Mouse (Mus musculus): ENCODE measurements around the gene Gm10720. TPM values are rescaled to one million over a fixed set of nuclear protein-coding genes. Genes with fewer than 3 reads are reported as not detected.
"Not testable (repeated sequence)": the region's sequence is repeated elsewhere in the genome, so short reads cannot be mapped to it uniquely, and the experiment has no call there.

Gm10720 gene
- polyA plus RNA-seq, 2 experiments = not detected

GRCm38 (mm10) chr9:3026741-3027140 is 11.3 kb downstream of the Gm10720 start:
- not testable (repeated sequence) for ATAC-seq (ENCODE audit: insufficient read depth); H3K4me3 ChIP-seq (ENCODE audit: insufficient read depth in 1 of 2, low read depth in 2 of 2, low read length in 2 of 2); H3K4me1 ChIP-seq (replicated peaks; ENCODE audit: control insufficient read depth in 2 of 2, insufficient read depth in 2 of 2, low read length in 1 of 2); H3K36me3 ChIP-seq (replicated peaks; ENCODE audit: control insufficient read depth, insufficient read depth, low read depth); H3K4me2 ChIP-seq (ENCODE audit: low read depth); H3K9ac ChIP-seq (replicated peaks); DNase-seq (ENCODE audit: low read depth in 3 of 3, low spot score in 3 of 3); H3K27me3 ChIP-seq (ENCODE audit: control insufficient read depth, insufficient read depth, low read length); H3K9me3 ChIP-seq (ENCODE audit: control insufficient read depth, low read length); H3K27ac ChIP-seq
- 55% methylated on average over 9 of the region's 9 CpGs for WGBS (ENCODE audit: insufficient replicate concordance)

DNA sequence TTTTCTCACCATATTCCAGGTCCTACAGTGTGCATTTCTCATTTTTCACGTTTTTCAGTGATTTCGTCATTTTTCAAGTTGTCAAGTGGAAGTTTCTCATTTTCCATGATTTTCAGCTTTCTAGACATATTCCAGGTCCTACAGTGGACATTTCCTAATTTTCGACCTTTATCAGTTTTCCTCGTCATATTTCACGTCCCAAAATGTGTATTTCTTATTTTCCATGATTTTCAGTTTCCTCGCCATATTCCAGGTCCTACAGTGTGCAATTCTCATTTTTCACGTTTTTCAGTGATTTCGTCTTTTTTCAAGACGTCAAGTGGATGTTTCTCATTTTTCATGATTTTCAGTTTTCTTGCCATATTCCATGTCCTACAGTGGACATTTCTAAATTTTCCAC is 11.7 kb downstream of the Gm10720 start:
- WGBS (ENCODE audit: insufficient replicate concordance) = 59% methylated on average over 9 of the region's 9 CpGs
- H3K27me3 ChIP-seq (ENCODE audit: control insufficient read depth, insufficient read depth, low read length); ATAC-seq (ENCODE audit: insufficient read depth); H3K9me3 ChIP-seq (ENCODE audit: control insufficient read depth, low read length); H3K4me2 ChIP-seq (ENCODE audit: low read depth); H3K9ac ChIP-seq (replicated peaks); H3K4me1 ChIP-seq (replicated peaks; ENCODE audit: control insufficient read depth in 2 of 2, insufficient read depth in 2 of 2, low read length in 1 of 2); H3K27ac ChIP-seq; H3K36me3 ChIP-seq (replicated peaks; ENCODE audit: control insufficient read depth, insufficient read depth, low read depth); H3K4me3 ChIP-seq (ENCODE audit: insufficient read depth in 1 of 2, low read depth in 2 of 2, low read length in 2 of 2): not testable (repeated sequence)
- peak in 2 of 3 experiments; percentile 52 to 66 for DNase-seq (ENCODE audit: low read depth in 3 of 3, low spot score in 3 of 3)

DNA sequence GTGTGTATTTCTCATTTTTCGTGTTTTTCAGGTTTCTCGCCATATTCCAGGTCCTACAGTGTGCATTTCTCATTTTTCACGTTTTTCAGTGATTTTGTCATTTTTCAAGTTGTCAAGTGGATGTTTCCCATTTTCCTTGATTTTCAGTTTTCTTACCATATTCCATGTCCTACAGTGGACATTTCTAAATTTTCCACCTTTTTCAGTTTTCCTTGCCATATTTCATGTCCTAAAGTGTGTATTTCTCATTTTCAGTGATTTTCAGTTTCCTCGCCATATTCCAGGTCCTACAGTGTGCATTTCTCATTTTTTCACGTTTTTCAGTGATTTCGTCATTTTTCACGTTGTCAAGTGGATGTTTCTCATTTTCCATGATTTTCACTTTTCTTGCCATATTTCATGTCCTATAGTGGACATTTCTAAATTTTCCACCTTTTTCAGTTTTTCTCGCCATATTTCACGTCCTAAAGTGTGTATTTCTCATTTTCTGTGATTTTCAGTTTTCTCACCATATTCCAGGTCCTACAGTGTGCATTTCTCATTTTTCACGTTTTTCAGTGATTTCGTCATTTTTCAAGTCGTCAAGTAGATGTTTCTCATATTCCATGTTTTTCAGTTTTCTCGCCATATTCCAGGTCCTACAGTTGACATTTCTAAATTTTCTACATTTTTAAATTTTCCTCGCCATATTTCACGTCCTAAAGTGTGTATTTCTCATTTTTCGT is 14.0 kb downstream of the Gm10720 start:
- not testable (repeated sequence) for H3K9ac ChIP-seq (replicated peaks); H3K9me3 ChIP-seq (ENCODE audit: control insufficient read depth, low read length); ATAC-seq (ENCODE audit: insufficient read depth); H3K4me3 ChIP-seq (ENCODE audit: insufficient read depth in 1 of 2, low read depth in 2 of 2, low read length in 2 of 2); H3K4me2 ChIP-seq (ENCODE audit: low read depth); H3K36me3 ChIP-seq (replicated peaks; ENCODE audit: control insufficient read depth, insufficient read depth, low read depth); H3K27me3 ChIP-seq (ENCODE audit: control insufficient read depth, insufficient read depth, low read length); H3K4me1 ChIP-seq (replicated peaks; ENCODE audit: control insufficient read depth in 2 of 2, insufficient read depth in 2 of 2, low read length in 1 of 2); DNase-seq (ENCODE audit: low read depth in 3 of 3, low spot score in 3 of 3); H3K27ac ChIP-seq
- 51% methylated on average over 12 of the region's 16 CpGs for WGBS (ENCODE audit: insufficient replicate concordance)

DNA sequence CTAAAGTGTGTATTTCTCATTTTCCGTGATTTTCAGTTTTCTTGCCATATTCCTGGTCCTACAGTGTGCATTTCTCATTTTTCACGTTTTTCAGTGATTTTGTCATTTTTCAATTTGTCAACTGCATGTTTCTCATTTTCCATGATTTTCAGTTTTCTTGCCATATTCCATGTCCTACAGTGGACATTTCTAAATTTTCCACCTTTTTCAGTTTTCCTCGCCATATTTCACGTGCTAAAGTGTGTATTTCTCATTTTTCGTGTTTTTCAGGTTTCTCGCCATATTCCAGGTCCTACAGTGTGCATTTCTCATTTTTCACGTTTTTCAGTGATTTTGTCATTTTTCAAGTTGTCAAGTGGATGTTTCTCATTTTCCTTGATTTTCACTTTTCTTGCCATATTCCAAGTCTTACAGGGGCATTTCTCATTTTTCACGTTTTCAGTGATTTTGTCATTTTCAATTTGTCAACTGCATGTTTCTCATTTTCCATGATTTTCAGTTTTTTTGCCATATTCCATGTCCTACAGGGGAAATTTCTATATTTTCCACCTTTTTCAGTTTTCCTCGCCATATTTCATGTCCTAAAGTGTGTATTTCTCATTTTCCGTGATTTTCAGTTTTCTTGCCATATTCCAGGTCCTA is 15.3 kb downstream of the Gm10720 start:
- H3K4me2 ChIP-seq (ENCODE audit: low read depth); H3K4me3 ChIP-seq (ENCODE audit: insufficient read depth in 1 of 2, low read depth in 2 of 2, low read length in 2 of 2); H3K36me3 ChIP-seq (replicated peaks; ENCODE audit: control insufficient read depth, insufficient read depth, low read depth); ATAC-seq (ENCODE audit: insufficient read depth); H3K4me1 ChIP-seq (replicated peaks; ENCODE audit: control insufficient read depth in 2 of 2, insufficient read depth in 2 of 2, low read length in 1 of 2); H3K9me3 ChIP-seq (ENCODE audit: control insufficient read depth, low read length); H3K27me3 ChIP-seq (ENCODE audit: control insufficient read depth, insufficient read depth, low read length); H3K9ac ChIP-seq (replicated peaks); H3K27ac ChIP-seq: not testable (repeated sequence)
- peak in 2 of 3 experiments; percentile 96 to 99 for DNase-seq (ENCODE audit: low read depth in 3 of 3, low spot score in 3 of 3)
- WGBS (ENCODE audit: insufficient replicate concordance) = 65% methylated on average over 2 of the region's 10 CpGs

DNA sequence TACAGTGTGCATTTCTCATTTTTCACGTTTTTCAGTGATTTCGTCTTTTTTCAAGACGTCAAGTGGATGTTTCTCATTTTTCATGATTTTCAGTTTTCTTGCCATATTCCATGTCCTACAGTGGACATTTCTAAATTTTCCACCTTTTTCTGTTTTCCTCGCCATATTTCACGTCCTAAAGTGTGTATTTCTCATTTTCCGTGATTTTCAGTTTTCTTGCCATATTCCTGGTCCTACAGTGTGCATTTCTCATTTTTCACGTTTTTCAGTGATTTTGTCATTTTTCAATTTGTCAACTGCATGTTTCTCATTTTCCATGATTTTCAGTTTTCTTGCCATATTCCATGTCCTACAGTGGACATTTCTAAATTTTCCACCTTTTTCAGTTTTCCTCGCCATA is 18.8 kb downstream of the Gm10720 start, which contains the start of gene Gm17535:
Gene Gm17535, plus strand, starts transcription at position 301 of the 400 bp plus-strand sequence.
- not testable (repeated sequence) for H3K4me3 ChIP-seq (ENCODE audit: insufficient read depth in 1 of 2, low read depth in 2 of 2, low read length in 2 of 2); H3K27ac ChIP-seq; H3K9me3 ChIP-seq (ENCODE audit: control insufficient read depth, low read length); DNase-seq (ENCODE audit: low read depth in 3 of 3, low spot score in 3 of 3); ATAC-seq (ENCODE audit: insufficient read depth); H3K36me3 ChIP-seq (replicated peaks; ENCODE audit: control insufficient read depth, insufficient read depth, low read depth); H3K9ac ChIP-seq (replicated peaks); H3K4me2 ChIP-seq (ENCODE audit: low read depth); H3K4me1 ChIP-seq (replicated peaks; ENCODE audit: control insufficient read depth in 2 of 2, insufficient read depth in 2 of 2, low read length in 1 of 2); H3K27me3 ChIP-seq (ENCODE audit: control insufficient read depth, insufficient read depth, low read length)
- no CpG with 5 or more reads among the region's 8 CpGs for WGBS (ENCODE audit: insufficient replicate concordance)

GRCm38 (mm10) chr9:3036577-3036976 is 21.1 kb downstream of the Gm10720 start, which contains the start of gene Gm10715:
Gene Gm10715, plus strand, starts transcription at chr9:3036877.
- H3K36me3 ChIP-seq (replicated peaks; ENCODE audit: control insufficient read depth, insufficient read depth, low read depth); H3K27me3 ChIP-seq (ENCODE audit: control insufficient read depth, insufficient read depth, low read length); H3K4me3 ChIP-seq (ENCODE audit: insufficient read depth in 1 of 2, low read depth in 2 of 2, low read length in 2 of 2); H3K9ac ChIP-seq (replicated peaks); ATAC-seq (ENCODE audit: insufficient read depth); H3K4me1 ChIP-seq (replicated peaks; ENCODE audit: control insufficient read depth in 2 of 2, insufficient read depth in 2 of 2, low read length in 1 of 2); H3K27ac ChIP-seq; H3K4me2 ChIP-seq (ENCODE audit: low read depth); H3K9me3 ChIP-seq (ENCODE audit: control insufficient read depth, low read length); DNase-seq (ENCODE audit: low read depth in 3 of 3, low spot score in 3 of 3): not testable (repeated sequence)
- WGBS (ENCODE audit: insufficient replicate concordance) = 56% methylated on average over 6 of the region's 8 CpGs

- ATAC-seq (ENCODE audit: insufficient read depth) = not testable (repeated sequence)
Observed at GRCm38 (mm10) chr9:3038161-3038560, 22.7 kb downstream of the Gm10720 start.

More at GRCm38 (mm10) chr9:3038161-3038560, 22.7 kb downstream of the Gm10720 start:
- H3K4me3 ChIP-seq (ENCODE audit: insufficient read depth in 1 of 2, low read depth in 2 of 2, low read length in 2 of 2); H3K4me1 ChIP-seq (replicated peaks; ENCODE audit: control insufficient read depth in 2 of 2, insufficient read depth in 2 of 2, low read length in 1 of 2); H3K36me3 ChIP-seq (replicated peaks; ENCODE audit: control insufficient read depth, insufficient read depth, low read depth); H3K9me3 ChIP-seq (ENCODE audit: control insufficient read depth, low read length); H3K9ac ChIP-seq (replicated peaks); H3K4me2 ChIP-seq (ENCODE audit: low read depth); H3K27ac ChIP-seq; H3K27me3 ChIP-seq (ENCODE audit: control insufficient read depth, insufficient read depth, low read length): not testable (repeated sequence)
- WGBS (ENCODE audit: insufficient replicate concordance) = 42% methylated on average over 4 of the region's 4 CpGs
- peak in 2 of 3 experiments; percentile 14 to 20 for DNase-seq (ENCODE audit: low read depth in 3 of 3, low spot score in 3 of 3)

Data from liver, embryonic 14.5 days (tissue).